Mouse (Mus musculus): ENCODE results near the gene Gtf2i. TPM values are rescaled to one million over a fixed set of nuclear protein-coding genes. Genes with fewer than 3 reads are reported as not detected.
"Not testable (repeated sequence)": the region's sequence is repeated elsewhere in the genome, so short reads cannot be mapped to it uniquely, and the experiment has no call there.

The Gtf2i gene
- 100 to 1,000 TPM; 195 to 218 TPM for total RNA-seq (2021)

GRCm38 (mm10) chr5:134314688-134315622 lies at the start of gene Gtf2i:
Gtf2i (minus strand) TSS chr5:134314760.
- DNase-seq, result peak; percentile 96 to 97
- intact Hi-C loops (cut with DNase I), result no loop called here

GRCm38 (mm10) chr5:134359101-134359500 lies 44.5 kb upstream of the Gtf2i start:
- DNase-seq, result no peak
- intact Hi-C loops (cut with DNase I), result no loop called here

GRCm38 (mm10) chr5:134355372-134355771 lies 40.8 kb upstream of the Gtf2i start:
- DNase-seq; intact Hi-C loops (cut with DNase I): not testable (repeated sequence)

- intact Hi-C loops (cut with DNase I), result no loop called here
- no peak for DNase-seq
Measured at GRCm38 (mm10) chr5:134353117-134353516, 38.6 kb upstream of the Gtf2i start.

GRCm38 (mm10) chr5:134352527-134353001 lies 38.0 kb upstream of the Gtf2i start:
- intact Hi-C loops (cut with DNase I), result no loop called here
- peak; percentile 34 to 60 for DNase-seq

- intact Hi-C loops (cut with DNase I), result no loop called here
- DNase-seq, result peak; percentile 66
Measured at GRCm38 (mm10) chr5:134350660-134351059, 36.1 kb upstream of the Gtf2i start.

- no peak for DNase-seq
- intact Hi-C loops (cut with DNase I), result no loop called here
Measured at GRCm38 (mm10) chr5:134347066-134347465, 32.5 kb upstream of the Gtf2i start.

GRCm38 (mm10) chr5:134345449-134345848 lies 30.9 kb upstream of the Gtf2i start:
- DNase-seq, result peak in 1 of 2 experiments; percentile 27
- intact Hi-C loops (cut with DNase I), result no loop called here

GRCm38 (mm10) chr5:134344076-134344475 lies 29.5 kb upstream of the Gtf2i start:
- intact Hi-C loops (cut with DNase I), result loop anchor here (5.0 kb wide), 2 partner anchors 67 to 112 kb away; no protein-coding TSS in a partner anchor
- no peak for DNase-seq

GRCm38 (mm10) chr5:134343530-134343929 lies 29.0 kb upstream of the Gtf2i start:
- DNase-seq, result not testable (repeated sequence)
- intact Hi-C loops (cut with DNase I), result loop anchor here (5.0 kb wide), 2 partner anchors 66 to 111 kb away; no protein-coding TSS in a partner anchor

- intact Hi-C loops (cut with DNase I), result loop anchor here (5.0 kb wide), 2 partner anchors 65 to 110 kb away; no protein-coding TSS in a partner anchor
- peak; percentile 21 to 28 for DNase-seq
Measured at GRCm38 (mm10) chr5:134342503-134343205, 28.1 kb upstream of the Gtf2i start.

GRCm38 (mm10) chr5:134341721-134342120 lies 27.2 kb upstream of the Gtf2i start:
- intact Hi-C loops (cut with DNase I), result loop anchor here (1.0 to 5.0 kb wide), 4 partner anchors 25 to 161 kb away; no protein-coding TSS in a partner anchor
- DNase-seq, result no peak

- peak; percentile 27 to 51 for DNase-seq
- intact Hi-C loops (cut with DNase I), result loop anchor here (1.0 to 5.0 kb wide), 4 partner anchors 25 to 161 kb away; no protein-coding TSS in a partner anchor
Measured at GRCm38 (mm10) chr5:134341321-134341720, 26.8 kb upstream of the Gtf2i start.

- DNase-seq, result no peak
- intact Hi-C loops (cut with DNase I), result loop anchor here (2.0 to 5.0 kb wide), 3 partner anchors 23 to 108 kb away; no protein-coding TSS in a partner anchor
Measured at GRCm38 (mm10) chr5:134340101-134340522, 25.6 kb upstream of the Gtf2i start.

GRCm38 (mm10) chr5:134337012-134337411 lies 22.5 kb upstream of the Gtf2i start:
- intact Hi-C loops (cut with DNase I); DNase-seq: not testable (repeated sequence)

- DNase-seq, result no peak
- intact Hi-C loops (cut with DNase I), result no loop called here
Measured at GRCm38 (mm10) chr5:134332743-134333142, 18.2 kb upstream of the Gtf2i start.

GRCm38 (mm10) chr5:134330082-134330481 lies 15.5 kb upstream of the Gtf2i start:
- no peak for DNase-seq
- intact Hi-C loops (cut with DNase I), result no loop called here

GRCm38 (mm10) chr5:134329311-134329710 lies 14.8 kb upstream of the Gtf2i start:
- DNase-seq, result no peak
- intact Hi-C loops (cut with DNase I), result no loop called here

GRCm38 (mm10) chr5:134328482-134329001 lies 14.0 kb upstream of the Gtf2i start:
- intact Hi-C loops (cut with DNase I), result no loop called here

GRCm38 (mm10) chr5:134325856-134326566 lies 11.5 kb upstream of the Gtf2i start:
- intact Hi-C loops (cut with DNase I), result no loop called here
- DNase-seq, result no peak

More at GRCm38 (mm10) chr5:134328482-134329001, 14.0 kb upstream of the Gtf2i start:
- no peak for DNase-seq

Data from heart, postnatal 10 days (tissue).